Mouse (Mus musculus) olfactory bulb, adult 2 months (tissue): Measurements from ENCODE around the gene Syt2.

Source experiments
- CTCF ChIP-seq: fragments of 200-500 bp; IDR thresholded peaks from 2 replicates; pipeline ENCODE4 v1.5.1; 2012; ENCODE audit warnings: low read depth, mild to moderate bottlenecking, low read length, moderate library complexity; ENCODE audit not compliant: insufficient read depth
- POLR2A ChIP-seq: fragments of 200-500 bp; IDR thresholded peaks from 2 replicates; pipeline ENCODE4 v1.6.1; 2012; ENCODE audit warnings: mild to moderate bottlenecking, low read depth, low read length, moderate library complexity; ENCODE audit not compliant: insufficient read depth

DNA sequence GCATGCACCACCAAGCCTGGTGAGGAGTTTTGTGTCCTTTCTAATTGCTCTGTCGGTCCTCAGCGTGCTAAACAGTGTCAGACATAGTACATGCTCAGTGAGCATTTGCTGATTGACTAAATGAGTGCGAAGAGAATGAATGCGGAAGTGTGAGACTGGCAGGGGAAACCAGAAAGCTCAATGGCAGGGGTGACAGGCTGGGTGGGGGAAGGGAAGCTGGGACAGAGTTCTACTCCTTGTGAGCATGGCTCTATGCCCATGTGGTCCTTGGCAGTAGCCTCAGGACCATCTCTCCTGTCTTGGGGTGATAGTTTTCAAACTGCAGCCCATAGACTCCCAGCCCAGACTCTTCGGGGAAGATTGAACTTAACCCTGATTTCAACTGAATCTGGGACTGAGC lies 52.0 kb downstream of the Syt2 start:
- no peak for TF ChIP-seq CTCF
- TF ChIP-seq POLR2A = no peak
